Mouse (Mus musculus) megakaryocyte, embryonic 14.5 days (primary cell): ENCODE measurements around the gene Klf13. TPM values are rescaled to one million over a fixed set of nuclear protein-coding genes. Genes with fewer than 3 reads are reported as not detected.

Experiments
- H3K27me3 ChIP-seq: replicated peaks from 2 replicates; pipeline ENCODE3; 2012; ENCODE audit warnings: inconsistent platforms
- H3K36me3 ChIP-seq: replicated peaks from 2 replicates; pipeline ENCODE3; 2012; ENCODE audit warnings: low read length, inconsistent platforms, mixed read lengths
- H3K4me1 ChIP-seq: 2 replicates; pipeline ENCODE4 v1.6.1; 2012; ENCODE audit warnings: inconsistent platforms
- H3K4me3 ChIP-seq: replicated peaks from 2 replicates; pipeline ENCODE3; 2012; ENCODE audit warnings: moderate library complexity, mild to moderate bottlenecking, inconsistent platforms
- H3K9me3 ChIP-seq: 2 replicates; pipeline ENCODE4 v1.6.1; 2012; ENCODE audit warnings: inconsistent platforms
- FLI1 ChIP-seq: IDR thresholded peaks from 2 replicates; pipeline ENCODE4 v1.6.1; 2012; ENCODE audit warnings: low read length, inconsistent platforms, mixed read lengths
- GATA1 ChIP-seq: IDR thresholded peaks from 3 replicates; pipeline ENCODE4 v1.6.1; 2012; ENCODE audit warnings: mixed read lengths, low read length, inconsistent platforms, borderline replicate concordance
- polyA plus RNA-seq: library from polyadenylated mRNA; stranded (reverse); fragments of >175 nt; gene quantifications from 2 replicates; pipeline ENCODE4 v1.2.3, GENCODE M21; 2012; ENCODE audit warnings: low replicate concordance; ENCODE audit not compliant: insufficient read depth

Gene Klf13
- polyA plus RNA-seq, 1 experiment, result 117 TPM

GRCm38 (mm10) chr7:63857771-63858417 lies 80.8 kb downstream of the Klf13 start:
- Histone ChIP-seq H3K4me1 (peaks cover 14% of the 10 kb centered on the region), H3K4me3 (no peak overlapping the region), H3K27me3 (peaks cover 37% of the 10 kb centered on the region), H3K36me3 (no peaks in the 10 kb centered on the region), H3K9me3 (no peaks in the 10 kb centered on the region)
- no peak for TF ChIP-seq FLI1
- TF ChIP-seq GATA1, result no peak

GRCm38 (mm10) chr7:63855283-63855682 lies 83.4 kb downstream of the Klf13 start:
- TF ChIP-seq GATA1, result no peak
- no peak for TF ChIP-seq FLI1
- H3K27me3 ChIP-seq, result peaks cover 37% of the 10 kb centered on the region
- no peak overlapping the region for H3K4me3 ChIP-seq
- H3K36me3 ChIP-seq, result no peaks in the 10 kb centered on the region
- peaks cover 31% of the 10 kb centered on the region for H3K4me1 ChIP-seq
- peaks cover 4% of the 10 kb centered on the region; the same call in 1 of the 2 replicates for H3K9me3 ChIP-seq

- H3K36me3 ChIP-seq, result no peaks in the 10 kb centered on the region
- H3K27me3 ChIP-seq, result peaks cover 33% of the 10 kb centered on the region
- no peak for TF ChIP-seq FLI1
- H3K4me1 ChIP-seq, result peaks cover 25% of the 10 kb centered on the region
- peak overlapping the region; percentile 55 for H3K4me3 ChIP-seq
- peaks cover 4% of the 10 kb centered on the region; the same call in 1 of the 2 replicates for H3K9me3 ChIP-seq
These were observed 86.7 kb downstream of the Klf13 start for GRCm38 (mm10) chr7:63851841-63852533.

Other genes with a start within 250 kb of the Klf13 start
- gene E030018B13Rik, start 22.1 kb downstream of the Klf13 start, polyA plus RNA-seq, result not detected in 2 replicates
- gene Trpm1, start 214.9 kb upstream of the Klf13 start, polyA plus RNA-seq, result 0.16 TPM in 1 of 2 replicates, not detected in the other